Mouse (Mus musculus) kidney, adult 10 weeks (tissue): ENCODE measurements around the gene Nat10. TPM values are rescaled to one million over a fixed set of nuclear protein-coding genes. Genes with fewer than 3 reads are reported as not detected.

Experiments
- polyA plus RNA-seq: library from polyadenylated mRNA; stranded (reverse); fragments of 350-450 nt; fragmentation: Illumina TruSeq; extraction: RNeasy Lipid Tissue Mini Kit (QIAGEN cat#74804); gene quantifications from one replicate; pipeline ENCODE4 v1.2.3, GENCODE M21; 2014; ENCODE audit warnings: low read depth, low replicate concordance

Gene Nat10
- 18.5 TPM for polyA plus RNA-seq

GRCm38 (mm10) chr2:103760906-103761716 lies at the start of gene Nat10:
Gene Nat10, minus strand, starts transcription at chr2:103761270.

GRCm38 (mm10) chr2:103797491-103798009 lies 36.5 kb upstream of the Nat10 start, which contains the start of gene Caprin1:
Gene Caprin1, minus strand, starts transcription at chr2:103797649.

Other genes with a start within 250 kb of the Nat10 start
- 1.4 TPM for gene Abtb2, start 195.0 kb downstream of the Nat10 start, polyA plus RNA-seq
- gene Caprin1, start 36.4 kb upstream of the Nat10 start, polyA plus RNA-seq, result 477 TPM
- 26.7 TPM for gene Lmo2, start 196.7 kb upstream of the Nat10 start, polyA plus RNA-seq